Mouse (Mus musculus) ovary, postnatal 10 days (tissue): ENCODE measurements at regions not wholly inside any gene's neighbourhood (a gene's known extent, or its start where the extent isn't known, plus 50 kb on each side); places are given as distances from the start of the nearest gene placed in this dataset.

Source experiments
- DNase-seq: peaks from one replicate; pipeline ENCODE4 v3.0.0; 2022; ENCODE audit warnings: low spot score

- DNase-seq: no peak
These were observed 235.8 kb upstream of the Tmtc4 start for GRCm38 (mm10) chr14:123219590-123219989.

DNA sequence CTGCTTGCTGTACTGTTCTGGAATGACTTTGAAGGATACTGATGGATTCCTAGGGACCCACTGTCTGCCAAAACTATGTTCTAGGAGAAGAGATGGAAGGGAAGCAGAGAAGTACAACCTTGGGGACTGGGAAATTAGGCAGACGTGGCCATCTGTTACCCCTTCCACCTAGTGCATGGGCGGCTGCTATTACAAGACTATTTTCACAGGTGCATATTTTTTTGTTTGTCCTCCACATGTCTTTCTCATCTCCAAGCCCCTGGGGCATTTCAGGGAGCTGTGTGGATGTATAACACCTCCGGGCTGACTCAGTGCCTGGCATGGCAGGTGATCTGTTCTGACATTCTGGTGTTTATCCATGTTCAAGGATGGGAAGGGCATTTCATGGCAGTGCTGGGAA is 226.4 kb upstream of the Tmtc4 start:
- DNase-seq: no peak

DNA sequence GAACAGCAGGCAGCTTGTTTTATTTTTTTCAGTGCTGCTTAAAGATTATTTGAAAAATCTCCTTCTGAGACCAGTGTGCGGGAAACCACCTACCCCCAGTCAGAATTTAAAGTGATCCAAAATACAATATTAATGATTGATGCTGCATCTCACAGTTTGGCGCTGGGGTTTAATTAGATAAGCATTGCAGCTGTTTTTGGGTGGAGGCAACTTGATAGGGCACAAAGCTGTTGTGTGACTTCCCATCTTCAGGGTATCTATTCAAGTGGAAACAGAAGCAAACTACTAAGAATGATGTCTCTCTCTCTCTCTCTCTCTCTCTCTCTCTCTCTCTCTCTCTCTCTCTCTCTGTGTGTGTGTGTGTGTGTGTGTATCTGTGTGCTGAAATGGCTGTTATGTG is 219.0 kb upstream of the Tmtc4 start:
- no peak for DNase-seq

DNA sequence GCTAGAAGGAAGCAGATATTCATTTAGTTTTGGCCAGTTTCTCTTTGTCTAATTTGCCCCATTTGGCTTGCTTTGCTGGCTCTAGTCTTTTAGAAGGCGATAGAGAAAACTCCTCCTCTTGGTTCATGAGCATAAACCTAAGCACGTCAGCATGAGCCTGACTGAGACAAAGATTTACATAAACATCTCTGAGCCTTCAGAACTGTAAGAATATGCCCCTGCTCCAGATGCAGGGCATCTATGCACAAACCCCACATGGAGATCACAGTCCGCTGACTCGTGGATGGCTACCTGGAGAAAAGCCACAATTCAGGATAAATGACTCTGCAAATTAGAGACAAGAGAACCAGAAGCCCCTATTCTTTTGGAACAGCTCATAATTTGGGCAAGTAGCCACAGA is 218.5 kb upstream of the Tmtc4 start:
- no peak for DNase-seq

GRCm38 (mm10) chr14:123201426-123202274 is 217.8 kb upstream of the Tmtc4 start:
- DNase-seq: peak; percentile 61

DNA sequence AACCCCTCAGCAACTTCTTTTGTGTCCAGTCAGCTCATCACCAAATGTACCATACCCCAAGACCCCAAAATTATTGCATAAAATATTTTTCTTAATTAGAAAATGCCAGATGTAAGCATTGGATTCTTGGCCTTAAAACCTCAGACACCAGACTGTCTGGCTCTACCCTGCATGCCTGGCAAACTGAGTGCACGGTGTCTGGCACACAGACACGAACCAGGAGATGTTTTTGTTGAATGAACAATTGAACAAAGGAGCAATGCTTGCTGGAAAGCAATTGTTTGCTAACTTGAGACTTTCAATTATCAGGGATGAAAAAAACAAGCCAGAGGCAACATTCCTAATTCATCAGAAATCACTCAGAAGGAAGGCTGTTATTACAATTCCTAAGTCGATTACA is 215.3 kb upstream of the Tmtc4 start:
- no peak for DNase-seq

GRCm38 (mm10) chr14:123192574-123192973 is 208.7 kb upstream of the Tmtc4 start:
- DNase-seq: no peak

GRCm38 (mm10) chr14:123190729-123191128 is 206.9 kb upstream of the Tmtc4 start:
- DNase-seq: no peak

DNA sequence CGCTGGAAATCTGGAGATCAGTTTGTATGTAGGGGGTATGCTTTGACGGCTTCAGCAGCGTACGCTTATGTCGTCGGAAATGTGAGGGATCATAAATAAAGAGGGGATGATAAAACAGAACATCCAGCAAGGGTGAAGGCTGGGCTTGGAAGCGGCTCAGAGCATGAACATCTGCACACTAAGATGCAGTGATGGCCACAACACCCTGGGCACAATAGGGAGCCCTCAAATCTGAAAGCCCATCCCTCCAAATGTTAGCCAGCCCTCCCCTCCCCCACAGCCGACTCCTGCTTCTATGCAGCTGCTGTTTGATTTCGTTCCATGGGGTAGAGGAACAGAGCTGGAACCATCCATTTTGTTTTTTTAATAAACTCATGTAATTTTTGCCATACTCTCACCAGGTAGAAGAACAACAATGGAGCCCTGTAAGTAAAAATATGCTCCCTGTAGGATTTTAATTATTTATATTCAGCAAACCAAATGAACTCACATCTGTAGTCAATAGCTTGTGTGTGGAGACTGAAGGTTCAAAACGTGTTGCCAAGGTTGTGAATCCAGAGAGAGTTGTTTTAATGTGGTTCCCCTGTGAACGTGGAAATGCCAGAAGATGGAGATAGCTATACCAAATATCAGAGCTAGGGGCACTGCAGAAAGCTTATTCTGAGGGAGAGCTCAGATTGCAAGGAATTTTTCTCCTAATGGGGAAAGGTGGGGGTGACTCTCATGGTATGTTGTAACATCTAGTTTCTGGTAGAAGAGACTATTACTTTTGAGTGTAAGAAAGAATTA is 203.6 kb upstream of the Tmtc4 start:
- no peak for DNase-seq

DNA sequence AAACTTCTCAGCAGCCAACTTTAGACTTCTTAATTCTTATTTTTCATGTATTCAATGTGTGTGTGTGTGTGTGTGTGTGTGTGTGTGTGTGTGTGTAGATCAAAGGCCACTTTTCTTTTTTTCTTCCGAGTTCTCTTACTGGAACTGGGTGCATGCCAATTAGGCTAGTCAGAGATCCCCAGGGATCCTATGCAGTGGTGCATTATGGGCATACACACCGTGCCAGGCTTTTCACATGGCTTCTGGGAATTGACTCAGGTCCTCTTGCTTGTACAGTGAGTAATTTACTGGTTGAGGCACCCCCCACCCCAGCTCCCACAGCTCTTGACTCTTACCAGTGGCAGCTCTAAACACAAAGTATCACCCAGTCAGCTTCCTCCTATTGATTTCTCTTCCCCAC is 189.3 kb upstream of the Tmtc4 start:
- DNase-seq: no peak

GRCm38 (mm10) chr14:123171865-123172264 is 188.0 kb upstream of the Tmtc4 start:
- no peak for DNase-seq

GRCm38 (mm10) chr14:123163842-123164241 is 180.0 kb upstream of the Tmtc4 start:
- DNase-seq: no peak

GRCm38 (mm10) chr14:123143489-123144046 is 159.7 kb upstream of the Tmtc4 start:
- DNase-seq: no peak

GRCm38 (mm10) chr14:123138743-123139705 is 155.2 kb upstream of the Tmtc4 start:
- DNase-seq: no peak

DNA sequence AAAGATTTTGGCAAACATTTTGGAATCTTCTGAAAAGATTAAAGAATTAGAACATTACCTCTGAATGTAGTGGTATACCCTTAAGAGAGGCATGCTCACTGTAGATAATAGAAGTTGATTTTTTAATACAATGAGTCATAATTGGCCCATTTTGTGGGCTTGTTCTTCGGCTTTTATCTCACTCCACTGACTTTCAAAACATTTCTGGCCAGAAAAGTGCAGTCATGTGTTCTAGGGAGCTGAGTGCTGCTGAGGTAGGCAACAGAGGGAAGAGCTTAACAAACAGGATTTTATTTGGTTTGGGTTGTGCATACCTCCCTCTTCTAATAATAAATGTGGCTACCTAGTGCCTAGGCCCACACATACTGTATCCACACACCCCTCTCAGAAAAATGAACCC is 150.1 kb upstream of the Tmtc4 start:
- DNase-seq: no peak

- DNase-seq: no peak
These were observed 136.5 kb upstream of the Tmtc4 start for GRCm38 (mm10) chr14:123120361-123120760.

GRCm38 (mm10) chr14:123116337-123116736 is 132.5 kb upstream of the Tmtc4 start:
- DNase-seq: no peak

GRCm38 (mm10) chr14:123110533-123110932 is 126.7 kb upstream of the Tmtc4 start:
- DNase-seq: no peak

DNA sequence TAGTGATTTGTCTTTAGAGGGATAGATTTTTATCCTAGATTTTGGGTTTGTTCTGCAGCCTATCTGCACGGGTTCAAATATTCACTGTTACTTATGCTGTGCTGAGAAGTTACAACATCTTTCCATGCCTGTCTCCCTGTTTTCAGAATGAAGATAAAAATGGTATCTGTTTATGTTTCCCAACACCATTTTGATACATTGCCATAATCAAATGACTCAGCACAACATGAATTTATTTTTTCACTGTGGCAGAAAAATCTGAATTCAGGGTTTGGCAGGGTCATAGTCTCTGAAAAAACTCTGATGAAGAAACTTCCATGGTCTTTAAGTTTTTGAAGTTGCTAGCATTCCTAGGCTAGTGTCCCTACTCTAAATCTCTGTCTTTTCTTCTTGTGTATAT is 116.5 kb upstream of the Tmtc4 start:
- no peak for DNase-seq

DNA sequence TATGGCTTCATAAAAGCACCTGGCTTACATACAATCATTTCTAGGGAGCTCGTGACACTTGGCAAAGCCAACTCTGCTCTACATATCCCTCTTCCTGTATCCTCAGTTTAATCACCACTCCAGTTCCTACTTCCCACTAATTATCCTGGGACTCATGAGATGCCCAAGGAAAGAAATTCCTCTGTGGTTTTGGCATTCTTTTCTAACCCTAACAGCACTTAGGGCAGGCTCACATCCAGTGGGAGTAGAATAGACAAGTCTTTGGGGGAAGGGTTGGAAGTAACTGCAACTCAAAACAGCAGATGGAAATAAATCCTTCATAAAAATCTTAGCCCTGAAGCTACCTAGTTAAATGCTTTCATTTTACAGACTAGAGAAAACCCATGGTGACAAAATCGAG is 112.3 kb upstream of the Tmtc4 start:
- no peak for DNase-seq

DNA sequence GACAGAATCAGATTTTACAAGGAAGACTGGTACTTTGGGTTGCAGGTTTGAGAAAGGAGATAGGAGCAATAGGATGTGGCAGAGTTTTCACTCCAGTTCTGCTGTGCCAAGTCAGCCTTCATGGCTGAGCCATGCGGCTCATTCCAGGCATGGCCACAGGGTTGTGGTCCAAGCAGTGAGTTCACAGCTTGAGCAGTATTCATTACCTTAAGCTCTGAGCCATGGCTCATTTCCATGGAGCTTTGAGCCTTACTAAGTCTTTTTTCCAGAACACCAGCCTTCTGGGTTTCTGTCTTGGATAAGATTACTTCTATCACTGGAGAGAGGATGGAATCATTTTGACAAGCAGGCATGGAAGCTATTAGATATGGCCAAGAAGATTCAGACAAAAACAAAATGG is 98.2 kb upstream of the Tmtc4 start:
- DNase-seq: no peak
